Mouse (Mus musculus): Measurements from ENCODE around the gene Timm44. TPM values are rescaled to one million over a fixed set of nuclear protein-coding genes. Genes with fewer than 3 reads are reported as not detected.
"Not testable (repeated sequence)": the region's sequence is repeated elsewhere in the genome, so short reads cannot be mapped to it uniquely, and the experiment has no call there.

Timm44 gene
- polyA plus RNA-seq, 1 experiment from 2014 or later, result 86.6 TPM

GRCm38 (mm10) chr8:4265160-4265914 lies 10.4 kb downstream of the Timm44 start:
- no peak for DNase-seq (ENCODE audit: low read depth, low spot score)
- no peaks in the 10 kb centered on the region for H3K27me3 ChIP-seq
- ChIA-PET POLR2A (no interaction called here), CTCF (interaction anchor here (0.7 to 1.5 kb wide), 4 partner anchors 11 to 100 kb away, joined by 3 to 5 read pairs (median 4); no protein-coding TSS in a partner anchor)
- TF ChIP-seq CTCF (IDR thresholded peaks at IDR 0.05), result no peak
- in situ Hi-C loops (cut with MboI; ENCODE audit: low pct_unique_long_range_greater_than_20kb), result no loop called here
- no peak for ATAC-seq

GRCm38 (mm10) chr8:4263105-4263791 lies 12.5 kb downstream of the Timm44 start:
- ChIA-PET CTCF (interaction anchor here (0.8 to 2.4 kb wide), 2 partner anchors 11 to 13 kb away, joined by 3 to 10 read pairs; partner anchors contain the start of gene Snapc2), POLR2A (interaction anchor here (0.6 kb wide), 1 partner anchor 12 kb away, joined by 3 read pairs; no protein-coding TSS in a partner anchor)
- TF ChIP-seq CTCF (IDR thresholded peaks at IDR 0.05), result no peak
- in situ Hi-C loops (cut with MboI; ENCODE audit: low pct_unique_long_range_greater_than_20kb), result no loop called here
- DNase-seq (ENCODE audit: low read depth, low spot score), result no peak
- no peaks in the 10 kb centered on the region for H3K27me3 ChIP-seq
- no peak for ATAC-seq

- H3K27me3 ChIP-seq, result no peaks in the 10 kb centered on the region
- CTCF ChIA-PET, result interaction anchor here (1.8 to 4.1 kb wide), 3 partner anchors 13 to 62 kb away, joined by 4 to 17 read pairs (median 9); no protein-coding TSS in a partner anchor
- ATAC-seq (no peak), DNase-seq (ENCODE audit: low read depth, low spot score) (no peak)
- no peak for TF ChIP-seq CTCF (IDR thresholded peaks at IDR 0.05)
- in situ Hi-C loops (cut with MboI; ENCODE audit: low pct_unique_long_range_greater_than_20kb), result no loop called here
- POLR2A ChIA-PET, result no interaction called here
These were observed 15.9 kb downstream of the Timm44 start for GRCm38 (mm10) chr8:4259805-4260170.

- ChIA-PET CTCF (interaction anchor here (1.5 to 4.1 kb wide), 6 partner anchors 13 to 120 kb away, joined by 4 to 17 read pairs (median 6); no protein-coding TSS in a partner anchor), POLR2A (interaction anchor here (1.3 kb wide), 1 partner anchor 66 kb away, joined by 3 read pairs; no protein-coding TSS in a partner anchor)
- no peak for DNase-seq (ENCODE audit: low read depth, low spot score)
- in situ Hi-C loops (cut with MboI; ENCODE audit: low pct_unique_long_range_greater_than_20kb), result no loop called here
- no peaks in the 10 kb centered on the region for H3K27me3 ChIP-seq
- ATAC-seq, result peak; percentile 88
- TF ChIP-seq CTCF (IDR thresholded peaks at IDR 0.05), result no peak
These were observed 16.4 kb downstream of the Timm44 start, which contains the start of gene Ctxn1 for GRCm38 (mm10) chr8:4259125-4259804. TSS of gene Ctxn1 (minus strand) at chr8:4259274.

- in situ Hi-C loops (cut with MboI; ENCODE audit: low pct_unique_long_range_greater_than_20kb), result no loop called here
- POLR2A ChIA-PET, result interaction anchor here (1.1 to 1.3 kb wide), 2 partner anchors 17 to 65 kb away, joined by 3 read pairs; partner anchors contain the start of gene Timm44
- no peak for TF ChIP-seq CTCF (IDR thresholded peaks at IDR 0.05)
- DNase-seq (ENCODE audit: low read depth, low spot score) (no peak), ATAC-seq (peak; percentile 41)
- CTCF ChIA-PET, result interaction anchor here (0.9 to 4.1 kb wide), 9 partner anchors 14 to 119 kb away, joined by 3 to 17 read pairs (median 4); no protein-coding TSS in a partner anchor
- H3K27me3 ChIP-seq, result no peaks in the 10 kb centered on the region
These were observed 17.0 kb downstream of the Timm44 start for GRCm38 (mm10) chr8:4258678-4259077.

- in situ Hi-C loops (cut with MboI; ENCODE audit: low pct_unique_long_range_greater_than_20kb), result no loop called here
- ChIA-PET POLR2A (interaction anchor here (1.1 to 1.3 kb wide), 3 partner anchors 17 to 65 kb away, joined by 3 read pairs; partner anchors contain the start of gene Timm44), CTCF (interaction anchor here (0.9 to 4.1 kb wide), 10 partner anchors 14 to 119 kb away, joined by 3 to 17 read pairs (median 6); no protein-coding TSS in a partner anchor)
- ATAC-seq (peak; percentile 69), DNase-seq (ENCODE audit: low read depth, low spot score) (no peak)
- TF ChIP-seq CTCF (IDR thresholded peaks at IDR 0.05), result no peak
- no peaks in the 10 kb centered on the region for H3K27me3 ChIP-seq
These were observed 17.5 kb downstream of the Timm44 start for GRCm38 (mm10) chr8:4258233-4258632.

GRCm38 (mm10) chr8:4257350-4257749 lies 18.4 kb downstream of the Timm44 start:
- in situ Hi-C loops (cut with MboI; ENCODE audit: low pct_unique_long_range_greater_than_20kb), result no loop called here

GRCm38 (mm10) chr8:4256911-4257310 lies 18.8 kb downstream of the Timm44 start:
- in situ Hi-C loops (cut with MboI; ENCODE audit: low pct_unique_long_range_greater_than_20kb), result no loop called here
- DNase-seq (ENCODE audit: low read depth, low spot score), result no peak
- POLR2A ChIA-PET, result interaction anchor here (1.1 to 1.2 kb wide), 2 partner anchors 17 to 65 kb away, joined by 3 read pairs; no protein-coding TSS in a partner anchor
- CTCF ChIA-PET, result interaction anchor here (1.0 to 3.3 kb wide), 8 partner anchors 13 to 117 kb away, joined by 3 to 13 read pairs (median 7); no protein-coding TSS in a partner anchor
- ATAC-seq, result no peak
- no peaks in the 10 kb centered on the region for H3K27me3 ChIP-seq
- no peak for TF ChIP-seq CTCF (IDR thresholded peaks at IDR 0.05)

More at GRCm38 (mm10) chr8:4257350-4257749, 18.4 kb downstream of the Timm44 start:
- TF ChIP-seq CTCF (IDR thresholded peaks at IDR 0.05), result no peak
- H3K27me3 ChIP-seq, result no peaks in the 10 kb centered on the region
- ATAC-seq (no peak), DNase-seq (ENCODE audit: low read depth, low spot score) (no peak)
- ChIA-PET CTCF (interaction anchor here (1.0 to 4.1 kb wide), 11 partner anchors 13 to 118 kb away, joined by 3 to 17 read pairs (median 7); no protein-coding TSS in a partner anchor), POLR2A (interaction anchor here (1.1 kb wide), 2 partner anchors 18 kb away, joined by 3 read pairs; partner anchors contain the start of gene Timm44)

- ATAC-seq; H3K27me3 ChIP-seq; POLR2A ChIA-PET; DNase-seq (ENCODE audit: low read depth, low spot score); in situ Hi-C loops (cut with MboI; ENCODE audit: low pct_unique_long_range_greater_than_20kb): not testable (repeated sequence)
- CTCF ChIA-PET, result interaction anchor here (0.8 to 1.5 kb wide), 3 partner anchors 13 to 114 kb away, joined by 3 to 5 read pairs (median 3); no protein-coding TSS in a partner anchor
These were observed 20.2 kb downstream of the Timm44 start for GRCm38 (mm10) chr8:4255471-4255870.
